Comparison of ENCODE assay signal across 10 mouse cellular contexts in genomic region chr7:73954441-73954840, GRCm38 (mm10). TPM values are rescaled to one million over a fixed set of nuclear protein-coding genes. Genes with fewer than 3 reads are reported as not detected.
DNase-seq lines count a peak whose midpoint lies in the region; ATAC-seq and TF ChIP-seq lines count a peak whose summit lies in the region.
"Had no signal": no experiment of that assay in that cellular context is flagged by ENCODE, and none has a peak within 500 bp of the region (broad histone marks: within the 10 kb centered on the region; RNA-seq: fewer than 3 reads in every experiment).

No protein-coding gene starts in this region.

- H3K4me2 ChIP-seq in neural tube, embryonic 13.5 days: no peak overlapping the region
- no peak overlapping the region for H3K4me2 ChIP-seq in neural tube, embryonic 15.5 days
- H3K4me2 ChIP-seq: limb, embryonic 13.5 days had no signal

- TF ChIP-seq CTCF in left cerebral cortex, adult 2 months (IDR thresholded peaks at IDR 0.05): no peak

- intact Hi-C loops in gastrocnemius, postnatal 36 days (cut with DNase I): no loop called here
- intact Hi-C loops in left cerebral cortex, adult 2 months (cut with DNase I): no loop called here

- peak; percentile 23 to 61 for DNase-seq in adrenal gland, adult (ENCODE audit: inconsistent age in 2 of 2, low spot score in 1 of 2)
- no peak for DNase-seq in adrenal gland, postnatal 4 days (ENCODE audit: low spot score in 2 of 2)
- no peak for DNase-seq in neural tube, embryonic 10.5 days (ENCODE audit: extremely low spot score, low spot score)
- DNase-seq in gastrocnemius, postnatal 36 days: peak; percentile 21 to 27
- DNase-seq in left cerebral cortex, adult 2 months (ENCODE audit: extremely low spot score in 1 of 2, low spot score in 2 of 2): no peak
- no peak for DNase-seq in left cerebral cortex, adult 9 months (ENCODE audit: low spot score in 2 of 2)

- H3K36me3 ChIP-seq in neural tube, embryonic 13.5 days: peaks cover 99% of the 10 kb centered on the region
- peaks cover 30% of the 10 kb centered on the region for H3K36me3 ChIP-seq in neural tube, embryonic 15.5 days

- H3K4me3 ChIP-seq in neural tube, embryonic 13.5 days: no peak overlapping the region
- no peak overlapping the region for H3K4me3 ChIP-seq in neural tube, embryonic 15.5 days (replicated peaks)
- H3K4me3 ChIP-seq in left cerebral cortex, adult 2 months: no peak overlapping the region
- H3K4me3 ChIP-seq: limb, embryonic 13.5 days had no signal

- no peaks in the 10 kb centered on the region for H3K27me3 ChIP-seq in neural tube, embryonic 13.5 days
- H3K27me3 ChIP-seq in neural tube, embryonic 15.5 days (replicated peaks): no peaks in the 10 kb centered on the region
- H3K27me3 ChIP-seq: limb, embryonic 13.5 days had no signal

- ATAC-seq in neural tube, embryonic 13.5 days (ENCODE audit: low read depth): peak; percentile 66
- peak; percentile 53; the same call in 1 of the 2 replicates for ATAC-seq in neural tube, embryonic 15.5 days (ENCODE audit: low FRiP score)

- no peak overlapping the region for H3K9ac ChIP-seq in neural tube, embryonic 13.5 days
- no peak overlapping the region for H3K9ac ChIP-seq in neural tube, embryonic 15.5 days (replicated peaks)
- H3K9ac ChIP-seq: limb, embryonic 13.5 days had no signal

- 42% methylated on average over 5 of the region's 5 CpGs for WGBS in neural tube, embryonic 13.5 days
- 39% methylated on average over 5 of the region's 5 CpGs for WGBS in neural tube, embryonic 15.5 days

- no peaks in the 10 kb centered on the region for H3K9me3 ChIP-seq in neural tube, embryonic 13.5 days
- H3K9me3 ChIP-seq in neural tube, embryonic 15.5 days (replicated peaks): no peaks in the 10 kb centered on the region
- H3K9me3 ChIP-seq: limb, embryonic 13.5 days had no signal

- peak overlapping the region; percentile 52 for H3K27ac ChIP-seq in neural tube, embryonic 13.5 days (replicated peaks)
- peak overlapping the region; percentile 57 for H3K27ac ChIP-seq in neural tube, embryonic 15.5 days (replicated peaks)
- H3K27ac ChIP-seq in left cerebral cortex, adult 2 months: no peak overlapping the region
- H3K27ac ChIP-seq: limb, embryonic 13.5 days had no signal

- H3K4me1 ChIP-seq in neural tube, embryonic 13.5 days (replicated peaks): peaks cover 20% of the 10 kb centered on the region
- peaks cover 21% of the 10 kb centered on the region for H3K4me1 ChIP-seq in neural tube, embryonic 15.5 days
- H3K4me1 ChIP-seq: limb, embryonic 13.5 days had no signal

RNA-seq across cellular contexts. Expression of gene St8sia2, which starts 59.0 kb away (rescaled TPM):
- 1 to 10 TPM; 5.9 to 7.1 TPM for total RNA-seq in adrenal gland, postnatal 4 days (2021)
- polyA plus RNA-seq in neural tube, embryonic 13.5 days (2015; fragmentation: Nextera tagmentation; extraction: Ambion mirVana): 63.6 and 72.5 TPM in 2 replicates
- under 1 TPM; 0.32 to 0.59 TPM for total RNA-seq in gastrocnemius, postnatal 36 days (2021)
- polyA plus RNA-seq in neural tube, embryonic 15.5 days (2015; fragmentation: Nextera tagmentation; extraction: Ambion mirVana): 54.7 and 59.4 TPM in 2 replicates
- 1 to 10 TPM; 1.5 to 2.2 TPM for total RNA-seq in left cerebral cortex, adult 2 months (2021)
- total RNA-seq: neutrophil, adult 5-6 weeks had no signal

Comparison
In these comparisons a context has a peak if more than half of its experiments do, and no peak if none do; other contexts are left out.
1. DNase-seq: peak in adrenal gland, adult (2 of 2) and gastrocnemius, postnatal 36 days (2 of 2); none in adrenal gland, postnatal 4 days (0 of 2), neural tube, embryonic 10.5 days (single experiment), left cerebral cortex, adult 2 months (0 of 2) and left cerebral cortex, adult 9 months (0 of 2).